Mouse (Mus musculus): ENCODE data around the gene Hoxb6.

The Hoxb6 gene

GRCm38 (mm10) chr11:96269869-96270268 is 22.4 kb upstream of the Hoxb6 start:
- peak; percentile 85 to 88 for DNase-seq

- peak in 1 of 2 experiments; percentile 78 for DNase-seq
Observed at GRCm38 (mm10) chr11:96270996-96271540, 21.2 kb upstream of the Hoxb6 start, which contains the start of gene Hoxb9. Gene Hoxb9, plus strand, starts transcription at chr11:96271457.

GRCm38 (mm10) chr11:96271541-96272011 is 20.7 kb upstream of the Hoxb6 start:
- DNase-seq, result peak; percentile 77 to 87

- DNase-seq, result peak in 1 of 2 experiments; percentile 73
Observed at GRCm38 (mm10) chr11:96272024-96272921, 20.0 kb upstream of the Hoxb6 start.

- no peak for DNase-seq
Observed at GRCm38 (mm10) chr11:96274428-96274827, 17.8 kb upstream of the Hoxb6 start.

GRCm38 (mm10) chr11:96275896-96276295 is 16.4 kb upstream of the Hoxb6 start:
- peak in 1 of 2 experiments; percentile 78 for DNase-seq

- DNase-seq, result peak in 1 of 2 experiments; percentile 55
Observed at GRCm38 (mm10) chr11:96277151-96278044, 14.9 kb upstream of the Hoxb6 start.

- DNase-seq, result peak in 1 of 2 experiments; percentile 38
Observed at GRCm38 (mm10) chr11:96278324-96278723, 14.0 kb upstream of the Hoxb6 start.

GRCm38 (mm10) chr11:96278773-96279172 is 13.5 kb upstream of the Hoxb6 start:
- DNase-seq, result peak; percentile 92 to 94

- DNase-seq, result peak in 1 of 2 experiments; percentile 70
Observed at GRCm38 (mm10) chr11:96279421-96280233, 12.6 kb upstream of the Hoxb6 start.

- DNase-seq, result peak in 1 of 2 experiments; percentile 76
Observed at GRCm38 (mm10) chr11:96280399-96281378, 11.6 kb upstream of the Hoxb6 start.

GRCm38 (mm10) chr11:96281396-96281795 is 10.9 kb upstream of the Hoxb6 start:
- peak in 1 of 2 experiments; percentile 60 for DNase-seq

GRCm38 (mm10) chr11:96281855-96282570 is 10.3 kb upstream of the Hoxb6 start, which contains the start of gene Hoxb8:
Gene Hoxb8, plus strand, starts transcription at chr11:96281905.
- DNase-seq, result peak in 1 of 2 experiments; percentile 64

GRCm38 (mm10) chr11:96282795-96283430 is 9.4 kb upstream of the Hoxb6 start:
- peak in 1 of 2 experiments; percentile 64 for DNase-seq

GRCm38 (mm10) chr11:96284041-96284749 is 8.1 kb upstream of the Hoxb6 start:
- DNase-seq, result peak in 1 of 2 experiments; percentile 77

GRCm38 (mm10) chr11:96284774-96285734 is 7.2 kb upstream of the Hoxb6 start:
- peak; percentile 85 to 86 for DNase-seq
